Mouse (Mus musculus): ENCODE measurements around the gene Zp1. TPM values are rescaled to one million over a fixed set of nuclear protein-coding genes. Genes with fewer than 3 reads are reported as not detected.
A peak's percentile ranks its signal among the peaks of the same experiment; 100 is the strongest.

Zp1 gene
- total and polyA plus RNA-seq, 2 experiments from 2014 or later, result 0.82 to 1.4 TPM

- WGBS, result 74% methylated on average over 6 of the region's 6 CpGs
- no peak overlapping the region for H3K4me3 ChIP-seq (ENCODE audit: low read depth, low read length)
- TF ChIP-seq CTCF (IDR thresholded peaks at IDR 0.05), result no peak
- ATAC-seq (ENCODE audit: low FRiP score), result no peak
- H3K4me1 ChIP-seq (ENCODE audit: insufficient read depth, low read length), result peaks cover 5% of the 10 kb centered on the region
- peak; percentile 47 for DNase-seq (ENCODE audit: low spot score)
- H3K9ac ChIP-seq (replicated peaks; ENCODE audit: low read length, poor library complexity, severe bottlenecking), result no peak overlapping the region
- H3K27ac ChIP-seq (ENCODE audit: low read depth, low read length), result no peak overlapping the region
- peaks cover 62% of the 10 kb centered on the region for H3K36me3 ChIP-seq (ENCODE audit: insufficient read depth, low read length)
- no peaks in the 10 kb centered on the region for H3K27me3 ChIP-seq (ENCODE audit: insufficient read depth, low read length)
- no peak overlapping the region for H3K4me2 ChIP-seq (ENCODE audit: low read depth, low read length, poor library complexity, severe bottlenecking)
- H3K9me3 ChIP-seq (ENCODE audit: low read length), result no peaks in the 10 kb centered on the region
These were observed 20.1 kb downstream of the Zp1 start for GRCm38 (mm10) chr19:10900315-10900714.

- H3K9me3 ChIP-seq (ENCODE audit: low read length), result no peaks in the 10 kb centered on the region
- no peak for TF ChIP-seq CTCF (IDR thresholded peaks at IDR 0.05)
- 0 out of 2 replicates have a peak overlapping the region, but pooled peaks have one; percentile 96 for H3K9ac ChIP-seq (replicated peaks; ENCODE audit: low read length, poor library complexity, severe bottlenecking)
- peaks cover 38% of the 10 kb centered on the region for H3K36me3 ChIP-seq (ENCODE audit: insufficient read depth, low read length)
- DNase-seq (ENCODE audit: low spot score) (no peak), ATAC-seq (ENCODE audit: low FRiP score) (no peak)
- H3K4me1 ChIP-seq (ENCODE audit: insufficient read depth, low read length), result peaks cover 5% of the 10 kb centered on the region
- H3K27me3 ChIP-seq (ENCODE audit: insufficient read depth, low read length), result no peaks in the 10 kb centered on the region
- no peak overlapping the region for H3K4me2 ChIP-seq (ENCODE audit: low read depth, low read length, poor library complexity, severe bottlenecking)
- no peak overlapping the region for H3K4me3 ChIP-seq (ENCODE audit: low read depth, low read length)
- WGBS, result 83% methylated on average over 8 of the region's 8 CpGs
- H3K27ac ChIP-seq (ENCODE audit: low read depth, low read length), result no peak overlapping the region
These were observed 22.9 kb downstream of the Zp1 start for GRCm38 (mm10) chr19:10897491-10897890.

GRCm38 (mm10) chr19:10896849-10897248 lies 23.6 kb downstream of the Zp1 start:
- TF ChIP-seq CTCF (IDR thresholded peaks at IDR 0.05), result no peak

GRCm38 (mm10) chr19:10895708-10896107 lies 24.7 kb downstream of the Zp1 start:
- 1% methylated on average over 16 of the region's 16 CpGs for WGBS
- DNase-seq (ENCODE audit: low spot score), result peak; percentile 12
- ATAC-seq (ENCODE audit: low FRiP score), result no peak; the same call in 1 of the 2 replicates

More at GRCm38 (mm10) chr19:10896849-10897248, 23.6 kb downstream of the Zp1 start:
- Histone ChIP-seq H3K9ac (replicated peaks; ENCODE audit: low read length, poor library complexity, severe bottlenecking) (peak overlapping the region; percentile 96), H3K4me1 (ENCODE audit: insufficient read depth, low read length) (peaks cover 5% of the 10 kb centered on the region), H3K36me3 (ENCODE audit: insufficient read depth, low read length) (peaks cover 32% of the 10 kb centered on the region), H3K27me3 (ENCODE audit: insufficient read depth, low read length) (no peaks in the 10 kb centered on the region), H3K9me3 (ENCODE audit: low read length) (no peaks in the 10 kb centered on the region), H3K27ac (ENCODE audit: low read depth, low read length) (no peak overlapping the region), H3K4me3 (ENCODE audit: low read depth, low read length) (peak overlapping the region; percentile 84; the same call in 1 of the 2 replicates), H3K4me2 (ENCODE audit: low read depth, low read length, poor library complexity, severe bottlenecking) (peak overlapping the region; percentile 85)
- 82% methylated on average over 7 of the region's 7 CpGs for WGBS
- ATAC-seq (ENCODE audit: low FRiP score), result no peak
- no peak for DNase-seq (ENCODE audit: low spot score)

GRCm38 (mm10) chr19:10895016-10895528 lies 25.4 kb downstream of the Zp1 start, which contains the start of gene Prpf19:
Gene Prpf19 (plus strand): TSS chr19:10895231.
- DNase-seq (ENCODE audit: low spot score) (peak; percentile 99), ATAC-seq (ENCODE audit: low FRiP score) (peak; percentile 95)
- H3K27ac ChIP-seq (ENCODE audit: low read depth, low read length), result peak within 1 kb of the TSS; percentile 91
- H3K27me3 ChIP-seq (ENCODE audit: insufficient read depth, low read length), result no peaks in the 10 kb centered on the region
- under 1% methylated on average over 40 of the region's 43 CpGs for WGBS
- peaks cover 20% of the 10 kb centered on the region for H3K36me3 ChIP-seq (ENCODE audit: insufficient read depth, low read length)
- H3K9ac ChIP-seq (replicated peaks; ENCODE audit: low read length, poor library complexity, severe bottlenecking), result peak within 1 kb of the TSS; percentile 96
- H3K4me3 ChIP-seq (ENCODE audit: low read depth, low read length), result peak within 1 kb of the TSS; percentile 84
- peak within 1 kb of the TSS; percentile 85 for H3K4me2 ChIP-seq (ENCODE audit: low read depth, low read length, poor library complexity, severe bottlenecking)
- TF ChIP-seq CTCF (IDR thresholded peaks at IDR 0.05), result peak; percentile 49
- H3K9me3 ChIP-seq (ENCODE audit: low read length), result no peaks in the 10 kb centered on the region
- H3K4me1 ChIP-seq (ENCODE audit: insufficient read depth, low read length), result peaks cover 5% of the 10 kb centered on the region

More at GRCm38 (mm10) chr19:10895708-10896107, 24.7 kb downstream of the Zp1 start:
- Histone ChIP-seq H3K4me2 (ENCODE audit: low read depth, low read length, poor library complexity, severe bottlenecking) (peak overlapping the region; percentile 85), H3K9me3 (ENCODE audit: low read length) (no peaks in the 10 kb centered on the region), H3K27ac (ENCODE audit: low read depth, low read length) (peak overlapping the region; percentile 91), H3K9ac (replicated peaks; ENCODE audit: low read length, poor library complexity, severe bottlenecking) (peak overlapping the region; percentile 96), H3K4me3 (ENCODE audit: low read depth, low read length) (peak overlapping the region; percentile 84), H3K27me3 (ENCODE audit: insufficient read depth, low read length) (no peaks in the 10 kb centered on the region), H3K36me3 (ENCODE audit: insufficient read depth, low read length) (peaks cover 26% of the 10 kb centered on the region), H3K4me1 (ENCODE audit: insufficient read depth, low read length) (peaks cover 5% of the 10 kb centered on the region)
- TF ChIP-seq CTCF (IDR thresholded peaks at IDR 0.05), result no peak

GRCm38 (mm10) chr19:10892201-10892600 lies 28.2 kb downstream of the Zp1 start:
- no peaks in the 10 kb centered on the region for H3K36me3 ChIP-seq (ENCODE audit: insufficient read depth, low read length)
- 90% methylated on average over 3 of the region's 3 CpGs for WGBS
- DNase-seq (ENCODE audit: low spot score) (no peak), ATAC-seq (ENCODE audit: low FRiP score) (no peak)
- no peak overlapping the region for H3K9ac ChIP-seq (replicated peaks; ENCODE audit: low read length, poor library complexity, severe bottlenecking)
- H3K4me2 ChIP-seq (ENCODE audit: low read depth, low read length, poor library complexity, severe bottlenecking), result no peak overlapping the region
- peaks cover 5% of the 10 kb centered on the region for H3K4me1 ChIP-seq (ENCODE audit: insufficient read depth, low read length)
- no peak overlapping the region for H3K27ac ChIP-seq (ENCODE audit: low read depth, low read length)
- no peaks in the 10 kb centered on the region for H3K27me3 ChIP-seq (ENCODE audit: insufficient read depth, low read length)
- TF ChIP-seq CTCF (IDR thresholded peaks at IDR 0.05), result no peak
- no peak overlapping the region for H3K4me3 ChIP-seq (ENCODE audit: low read depth, low read length)
- H3K9me3 ChIP-seq (ENCODE audit: low read length), result no peaks in the 10 kb centered on the region

Data from midbrain, postnatal 0 days (tissue).